Mouse (Mus musculus): Measurements from ENCODE around the gene BC016579.

DNA sequence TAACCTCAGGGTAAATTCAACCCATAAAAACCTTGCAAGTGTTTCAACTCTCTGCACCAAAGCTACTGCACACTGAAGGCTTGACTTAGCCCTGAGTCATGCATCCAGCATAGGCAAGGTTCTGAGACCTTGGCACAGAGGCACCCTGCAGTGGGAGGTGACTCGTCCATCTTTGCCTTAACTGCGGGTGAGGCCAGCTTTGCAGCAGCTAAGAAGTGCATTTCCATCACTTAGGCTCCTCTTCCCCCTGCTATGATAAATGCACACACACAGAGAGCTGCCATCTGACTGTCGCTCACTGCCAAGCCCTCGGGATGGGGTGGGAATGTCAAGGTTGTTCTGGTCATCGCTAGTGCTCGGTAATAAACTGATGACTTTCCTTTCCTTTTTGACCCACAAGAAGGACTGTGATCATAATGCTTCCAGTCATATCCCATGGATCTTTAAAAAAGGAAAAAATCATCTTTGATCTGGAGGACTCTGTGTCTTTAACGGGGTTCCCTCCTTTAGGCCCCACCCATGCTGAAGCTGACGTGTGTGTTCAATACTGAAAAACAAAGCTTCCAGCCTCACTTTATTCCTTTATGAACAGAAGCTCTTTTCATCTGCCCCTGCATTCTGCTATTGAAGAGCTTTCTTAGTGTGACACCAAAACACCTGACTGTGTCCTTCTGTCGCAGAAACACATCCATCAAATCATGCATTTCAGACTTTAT, 41.7 kb upstream of the BC016579 start:
- no peak for TF ChIP-seq POLR2A (IDR thresholded peaks at IDR 0.05; ENCODE audit: insufficient read depth, low read depth, low read length)
- TF ChIP-seq CTCF (IDR thresholded peaks at IDR 0.05; ENCODE audit: insufficient read depth, low read depth, low read length), result no peak

Measured in olfactory bulb, adult 2 months (tissue).